Mouse (Mus musculus): ENCODE results near the gene Vps11. TPM values are rescaled to one million over a fixed set of nuclear protein-coding genes. Genes with fewer than 3 reads are reported as not detected.
"Not testable (repeated sequence)": the region's sequence is repeated elsewhere in the genome, so short reads cannot be mapped to it uniquely, and the experiment has no call there.

Vps11 gene
- polyA plus RNA-seq, 1 experiment from 2014 or later: 29.8 TPM

GRCm38 (mm10) chr9:44309756-44310155, 51.7 kb downstream of the Vps11 start:
- Histone ChIP-seq H3K4me1 (peaks cover 5% of the 10 kb centered on the region), H3K9ac (no peak overlapping the region), H3K27ac (no peak overlapping the region), H3K9me3 (no peaks in the 10 kb centered on the region), H3K36me3 (peaks cover 26% of the 10 kb centered on the region), H3K4me2 (no peak overlapping the region), H3K4me3 (no peak overlapping the region), H3K27me3 (no peaks in the 10 kb centered on the region)
- WGBS: 58% methylated on average over 3 of the region's 3 CpGs
- ATAC-seq (ENCODE audit: borderline replicate concordance, extremely low read depth, low FRiP score, low TSS enrichment): no peak

GRCm38 (mm10) chr9:44307248-44307647, 54.2 kb downstream of the Vps11 start:
- H3K27me3 ChIP-seq: no peaks in the 10 kb centered on the region
- H3K4me1 ChIP-seq: peaks cover 17% of the 10 kb centered on the region
- no peak overlapping the region for H3K4me3 ChIP-seq
- WGBS: 67% methylated on average over 2 of the region's 2 CpGs
- no peak overlapping the region for H3K9ac ChIP-seq
- H3K4me2 ChIP-seq: no peak overlapping the region
- no peak for ATAC-seq (ENCODE audit: borderline replicate concordance, extremely low read depth, low FRiP score, low TSS enrichment)
- peaks cover 5% of the 10 kb centered on the region for H3K36me3 ChIP-seq
- H3K9me3 ChIP-seq: no peaks in the 10 kb centered on the region
- H3K27ac ChIP-seq: no peak overlapping the region

GRCm38 (mm10) chr9:44306532-44306931, 54.9 kb downstream of the Vps11 start:
- H3K4me3 ChIP-seq: no peak overlapping the region
- H3K9ac ChIP-seq: no peak overlapping the region
- ATAC-seq (ENCODE audit: borderline replicate concordance, extremely low read depth, low FRiP score, low TSS enrichment): no peak
- no peak overlapping the region for H3K4me2 ChIP-seq
- no peaks in the 10 kb centered on the region for H3K27me3 ChIP-seq
- H3K27ac ChIP-seq: no peak overlapping the region
- H3K36me3 ChIP-seq: peaks cover 12% of the 10 kb centered on the region
- H3K9me3 ChIP-seq: no peaks in the 10 kb centered on the region
- peaks cover 17% of the 10 kb centered on the region for H3K4me1 ChIP-seq
- WGBS: 86% methylated on average over 6 of the region's 6 CpGs

GRCm38 (mm10) chr9:44305466-44306079, 55.9 kb downstream of the Vps11 start, which contains the start of gene Hinfp:
Gene Hinfp (minus strand): TSS chr9:44305671.
- Histone ChIP-seq H3K27me3 (no peaks in the 10 kb centered on the region), H3K4me3 (peak within 1 kb of the TSS; percentile 94), H3K36me3 (peaks cover 19% of the 10 kb centered on the region), H3K4me1 (peaks cover 14% of the 10 kb centered on the region), H3K4me2 (peak within 1 kb of the TSS; percentile 73), H3K9ac (peak within 1 kb of the TSS; percentile 91), H3K9me3 (no peaks in the 10 kb centered on the region), H3K27ac (peak within 1 kb of the TSS; percentile 69)
- peak; percentile 99 for ATAC-seq (ENCODE audit: borderline replicate concordance, extremely low read depth, low FRiP score, low TSS enrichment)
- WGBS: 0% methylated on average over 48 of the region's 54 CpGs

GRCm38 (mm10) chr9:44300001-44300400, 61.5 kb downstream of the Vps11 start:
- not testable (repeated sequence) for H3K4me2 ChIP-seq; H3K27me3 ChIP-seq; H3K9me3 ChIP-seq; H3K9ac ChIP-seq; H3K27ac ChIP-seq; ATAC-seq (ENCODE audit: borderline replicate concordance, extremely low read depth, low FRiP score, low TSS enrichment); H3K4me3 ChIP-seq
- WGBS: 91% methylated on average over 3 of the region's 3 CpGs
- Histone ChIP-seq H3K4me1 (peaks cover 14% of the 10 kb centered on the region), H3K36me3 (peaks cover 68% of the 10 kb centered on the region)

Small RNAs within 50 kb of the gene (microRNA-seq; reads per million reads assigned to microRNA genes)
- gene Gm44335 (not detected), gene Mir7085 (not detected)

Other genes with a start within 250 kb of the Vps11 start
- 0.17 and 0.21 TPM in 2 replicates for gene Gm49380, start 248.2 kb downstream of the Vps11 start, polyA plus RNA-seq (2015; fragmentation: Nextera tagmentation; extraction: Ambion mirVana)
- gene Rnf26, start 248.2 kb downstream of the Vps11 start, polyA plus RNA-seq (2015; fragmentation: Nextera tagmentation; extraction: Ambion mirVana): 69.9 and 71.4 TPM in 2 replicates
- 86.2 and 92.9 TPM in 2 replicates for gene Mcam, start 227.2 kb downstream of the Vps11 start, polyA plus RNA-seq (2015; fragmentation: Nextera tagmentation; extraction: Ambion mirVana)
- 13.5 and 15.4 TPM in 2 replicates for gene Cbl, start 127.6 kb downstream of the Vps11 start, polyA plus RNA-seq (2015; fragmentation: Nextera tagmentation; extraction: Ambion mirVana)
- 2.8 and 2.9 TPM in 2 replicates for gene Ccdc153, start 121.0 kb downstream of the Vps11 start, polyA plus RNA-seq (2015; fragmentation: Nextera tagmentation; extraction: Ambion mirVana)
- gene Pdzd3, start 110.2 kb downstream of the Vps11 start, polyA plus RNA-seq (2015; fragmentation: Nextera tagmentation; extraction: Ambion mirVana): 0.09 TPM in 1 of 2 replicates, not detected in the other
- gene Nlrx1, start 93.1 kb downstream of the Vps11 start, polyA plus RNA-seq (2015; fragmentation: Nextera tagmentation; extraction: Ambion mirVana): 9.9 and 11.0 TPM in 2 replicates
- gene Abcg4, start 73.1 kb downstream of the Vps11 start, polyA plus RNA-seq (2015; fragmentation: Nextera tagmentation; extraction: Ambion mirVana): 1.8 and 2.0 TPM in 2 replicates
- 21.4 and 21.7 TPM in 2 replicates for gene Hinfp, start 56.0 kb downstream of the Vps11 start, polyA plus RNA-seq (2015; fragmentation: Nextera tagmentation; extraction: Ambion mirVana)
- 6.8 and 8.5 TPM in 2 replicates for gene C2cd2l, start 41.4 kb downstream of the Vps11 start, polyA plus RNA-seq (2015; fragmentation: Nextera tagmentation; extraction: Ambion mirVana)
- 33.5 and 36.5 TPM in 2 replicates for gene Dpagt1, start 35.7 kb downstream of the Vps11 start, polyA plus RNA-seq (2015; fragmentation: Nextera tagmentation; extraction: Ambion mirVana)
- gene H2afx, start 27.0 kb downstream of the Vps11 start, polyA plus RNA-seq (2015; fragmentation: Nextera tagmentation; extraction: Ambion mirVana): 357 and 365 TPM in 2 replicates
- 123 and 135 TPM in 2 replicates for gene Hmbs, start 17.4 kb downstream of the Vps11 start, polyA plus RNA-seq (2015; fragmentation: Nextera tagmentation; extraction: Ambion mirVana)
- gene Hyou1, start 17.8 kb upstream of the Vps11 start, polyA plus RNA-seq (2015; fragmentation: Nextera tagmentation; extraction: Ambion mirVana): 34.6 and 35.7 TPM in 2 replicates
- 20.5 and 21.3 TPM in 2 replicates for gene Slc37a4, start 35.2 kb upstream of the Vps11 start, polyA plus RNA-seq (2015; fragmentation: Nextera tagmentation; extraction: Ambion mirVana)
- 1,635 and 1,709 TPM in 2 replicates for gene Rps25, start 45.5 kb upstream of the Vps11 start, polyA plus RNA-seq (2015; fragmentation: Nextera tagmentation; extraction: Ambion mirVana)
- gene Trappc4, start 45.9 kb upstream of the Vps11 start, polyA plus RNA-seq (2015; fragmentation: Nextera tagmentation; extraction: Ambion mirVana): 131 and 133 TPM in 2 replicates
- 27.3 and 31.7 TPM in 2 replicates for gene Ccdc84, start 56.9 kb upstream of the Vps11 start, polyA plus RNA-seq (2015; fragmentation: Nextera tagmentation; extraction: Ambion mirVana)
- gene Foxr1, start 79.5 kb upstream of the Vps11 start, polyA plus RNA-seq (2015; fragmentation: Nextera tagmentation; extraction: Ambion mirVana): not detected in 2 replicates
- 1.3 and 1.5 TPM in 2 replicates for gene Upk2, start 93.3 kb upstream of the Vps11 start, polyA plus RNA-seq (2015; fragmentation: Nextera tagmentation; extraction: Ambion mirVana)
- gene Bcl9l, start 121.2 kb upstream of the Vps11 start, polyA plus RNA-seq (2015; fragmentation: Nextera tagmentation; extraction: Ambion mirVana): 17.1 and 17.3 TPM in 2 replicates
- not detected in 2 replicates for gene Cxcr5, start 200.2 kb upstream of the Vps11 start, polyA plus RNA-seq (2015; fragmentation: Nextera tagmentation; extraction: Ambion mirVana)
- gene Ddx6, start 243.2 kb upstream of the Vps11 start, polyA plus RNA-seq (2015; fragmentation: Nextera tagmentation; extraction: Ambion mirVana): 20.7 and 22.5 TPM in 2 replicates